Mouse (Mus musculus): ENCODE results near the gene Gm5134. TPM values are rescaled to one million over a fixed set of nuclear protein-coding genes. Genes with fewer than 3 reads are reported as not detected.

Gene Gm5134
- under 1 TPM; 0.14 TPM for total RNA-seq (2021)
- long read RNA-seq, experiment 1 = 0 reads
- long read RNA-seq, experiment 2 = 0 reads

DNA sequence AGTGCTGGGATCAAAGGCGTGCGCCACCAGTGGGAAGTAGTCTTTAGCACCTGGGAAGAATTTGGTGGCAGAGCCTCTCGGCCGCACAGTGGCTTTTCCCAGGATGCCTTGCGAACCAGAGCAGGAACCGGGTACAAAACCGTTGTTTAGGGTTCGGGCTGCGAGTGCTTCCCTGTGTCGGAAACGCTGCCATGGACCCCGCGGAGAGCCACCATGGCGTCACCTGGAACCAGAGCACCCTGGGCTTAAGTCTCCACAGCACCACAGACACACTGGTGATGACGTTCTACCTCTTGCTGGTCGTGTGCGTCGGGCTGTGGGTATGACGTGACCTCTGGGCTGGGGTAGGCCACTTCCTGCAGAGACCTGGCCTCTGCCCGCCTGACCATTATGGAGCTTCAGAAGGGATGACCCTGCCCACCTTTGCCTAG, at the start of gene Gm5134:
Gene Gm5134, plus strand, starts transcription at position 134 of the 431 bp plus-strand sequence.
- DNase-seq (ENCODE audit: low spot score in 2 of 2) = no peak

DNA sequence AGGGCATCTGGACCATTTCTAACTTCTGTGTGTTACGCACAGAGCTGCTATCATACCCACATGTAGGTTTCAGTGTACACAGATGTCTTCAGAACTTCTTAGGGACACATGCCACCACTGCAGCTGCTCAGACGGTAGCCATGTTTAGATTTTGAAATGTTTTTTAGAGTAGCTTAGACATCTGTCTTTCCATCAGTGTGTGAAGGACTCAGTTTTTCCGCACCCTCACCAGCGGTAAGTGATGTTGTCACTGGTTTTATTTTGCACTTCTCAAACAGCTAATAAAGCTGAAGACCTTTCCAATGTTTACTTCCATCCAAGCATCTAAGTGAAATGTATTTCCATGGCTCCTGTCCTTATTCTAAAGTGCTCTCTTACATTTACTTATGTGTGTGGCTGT, 47.4 kb upstream of the Gm5134 start:
- DNase-seq (ENCODE audit: low spot score in 2 of 2) = no peak

DNA sequence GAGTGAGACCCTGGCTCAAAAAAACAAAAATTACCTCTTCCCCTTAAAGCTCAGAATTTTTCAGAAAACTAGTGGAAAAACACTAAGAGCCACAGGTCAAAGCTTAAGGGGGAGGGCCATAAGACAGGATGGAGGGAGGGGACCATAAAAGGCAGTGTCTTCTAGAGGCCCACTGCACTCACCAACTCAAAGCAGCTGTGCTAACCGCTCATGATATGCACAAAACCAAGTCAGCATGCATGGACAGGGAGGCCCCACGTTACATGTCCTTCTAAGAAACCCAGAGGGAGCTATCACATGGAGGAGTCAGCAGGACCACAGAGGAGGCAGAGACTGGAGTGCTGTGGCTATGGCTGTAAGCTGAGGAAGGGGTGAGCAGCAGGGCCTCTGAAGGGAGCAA, 43.6 kb upstream of the Gm5134 start:
- DNase-seq (ENCODE audit: low spot score in 2 of 2) = no peak

DNA sequence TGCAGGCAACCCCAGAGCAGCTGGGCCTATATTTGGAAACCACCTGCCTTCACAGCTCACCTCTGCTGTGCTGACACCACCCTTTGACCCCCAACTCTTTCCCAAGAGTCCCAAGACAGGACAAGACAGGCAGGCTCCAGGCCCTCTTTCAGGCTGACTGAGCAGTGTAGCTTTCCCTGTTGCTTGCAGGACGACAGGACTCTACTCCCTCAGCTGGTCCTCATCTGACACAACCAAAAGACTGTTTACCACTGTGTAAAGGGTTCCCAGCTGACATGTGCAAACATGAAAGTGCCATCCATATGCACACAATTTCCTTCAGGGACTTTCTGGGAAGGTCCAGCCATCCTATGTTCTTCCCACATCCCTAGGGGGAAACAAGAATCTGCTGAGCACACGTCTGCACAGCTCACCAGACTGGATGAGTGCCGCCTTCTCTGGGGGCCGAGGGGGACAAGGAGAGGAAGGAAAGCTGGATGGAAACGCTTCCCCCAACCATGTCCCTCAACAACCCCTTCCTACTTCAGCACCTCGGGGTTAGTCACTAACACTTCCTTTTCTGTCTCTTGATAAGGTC, 41.2 kb upstream of the Gm5134 start:
- DNase-seq (ENCODE audit: low spot score in 2 of 2) = no peak

DNA sequence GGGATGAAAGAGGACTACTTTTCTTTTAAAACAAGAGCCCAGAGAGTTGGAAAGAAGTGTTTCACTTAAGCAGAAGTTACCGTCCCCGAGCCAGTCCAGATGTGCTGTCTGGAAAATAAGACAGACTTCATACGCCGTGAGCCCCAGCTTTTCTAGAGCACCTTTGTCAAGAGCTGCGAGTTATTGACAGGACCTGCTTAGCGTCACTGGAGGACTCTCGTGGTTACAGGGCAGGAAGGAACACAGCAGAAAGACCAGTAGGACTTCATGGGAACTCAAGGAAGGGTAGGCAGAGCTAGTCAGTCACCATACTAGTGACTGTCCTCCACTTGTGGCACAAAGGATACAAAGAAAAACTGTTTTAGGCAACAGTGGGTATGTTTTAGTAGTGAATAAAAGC, 38.8 kb upstream of the Gm5134 start:
- DNase-seq (ENCODE audit: low spot score in 2 of 2) = no peak

DNA sequence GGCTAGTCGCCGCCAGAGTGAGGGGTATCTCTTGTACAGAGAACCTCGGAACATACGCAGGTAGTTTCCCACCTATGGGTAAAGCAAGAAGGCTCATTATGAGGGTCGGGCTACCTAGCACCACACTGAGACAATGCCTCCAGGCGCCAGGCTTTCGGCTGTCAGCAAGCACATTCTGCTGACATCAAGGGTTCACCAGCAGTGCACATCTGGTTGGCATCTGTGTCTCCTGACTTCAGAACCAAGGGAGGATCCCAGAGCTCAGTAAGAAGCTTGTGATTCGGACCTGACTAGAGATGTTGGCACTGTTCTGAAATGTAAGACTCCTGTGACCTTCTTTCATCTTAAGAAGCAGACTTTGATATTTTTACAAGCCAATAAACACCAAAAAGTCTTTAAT, 37.5 kb upstream of the Gm5134 start:
- no peak for DNase-seq (ENCODE audit: low spot score in 2 of 2)

DNA sequence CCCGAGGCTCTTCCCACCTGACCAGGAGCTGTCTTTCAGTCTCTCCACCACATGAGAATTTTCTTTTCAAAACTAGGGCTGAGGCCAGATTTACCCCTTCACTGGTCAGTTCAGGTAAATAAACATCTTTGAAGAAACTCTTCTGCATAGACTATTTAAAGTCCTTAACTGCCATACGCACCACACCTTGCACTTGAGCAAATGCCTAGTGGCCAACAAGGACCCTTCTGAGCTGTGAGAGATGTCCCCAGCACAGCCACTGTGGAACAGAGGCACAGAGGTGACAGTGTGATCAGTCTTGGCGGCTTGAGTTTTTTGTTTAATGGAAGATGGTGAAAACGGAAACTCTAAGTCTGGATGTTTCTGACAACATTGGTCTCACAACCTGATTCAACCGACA, 35.3 kb upstream of the Gm5134 start:
- no peak for DNase-seq (ENCODE audit: low spot score in 2 of 2)

DNA sequence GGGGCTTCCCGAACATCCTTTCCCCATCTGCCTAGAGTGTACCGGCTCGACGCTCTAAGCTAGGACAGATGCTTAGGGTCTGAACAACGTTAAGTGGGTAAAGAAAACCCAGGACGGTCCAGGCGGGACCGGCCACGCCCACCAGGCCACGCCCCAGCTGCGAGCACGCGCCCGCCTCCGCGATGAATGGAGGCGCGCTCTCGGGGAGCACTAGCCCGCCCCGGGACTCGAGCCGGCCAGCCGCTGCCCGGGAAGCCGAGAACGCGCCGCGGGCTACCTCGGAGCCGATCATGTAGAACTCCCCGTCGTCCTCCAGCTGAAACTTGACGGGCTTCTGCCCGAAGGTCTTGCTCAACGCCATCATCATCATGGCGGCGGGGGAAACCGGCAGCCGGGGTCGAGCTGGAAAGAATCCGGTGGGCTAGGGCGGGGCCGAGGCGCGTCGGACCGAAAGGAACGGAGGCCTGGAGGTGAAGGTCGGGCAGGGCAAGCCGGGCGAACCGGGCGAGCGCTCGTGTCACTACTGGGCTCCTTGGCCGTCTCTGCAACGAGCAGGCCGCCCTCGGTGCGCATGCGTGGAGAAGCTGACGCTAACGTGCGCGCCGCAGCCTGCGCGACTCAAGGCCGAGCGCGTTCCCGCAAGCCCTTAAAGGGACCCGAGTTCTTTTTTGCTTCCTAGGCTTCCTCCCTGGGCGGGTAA, 33.1 kb upstream of the Gm5134 start, which contains the start of gene Smarcb1:
Gene Smarcb1, minus strand, starts transcription at position 592 of the 700 bp plus-strand sequence.
- DNase-seq (ENCODE audit: low spot score in 2 of 2) = peak; percentile 80 to 83

DNA sequence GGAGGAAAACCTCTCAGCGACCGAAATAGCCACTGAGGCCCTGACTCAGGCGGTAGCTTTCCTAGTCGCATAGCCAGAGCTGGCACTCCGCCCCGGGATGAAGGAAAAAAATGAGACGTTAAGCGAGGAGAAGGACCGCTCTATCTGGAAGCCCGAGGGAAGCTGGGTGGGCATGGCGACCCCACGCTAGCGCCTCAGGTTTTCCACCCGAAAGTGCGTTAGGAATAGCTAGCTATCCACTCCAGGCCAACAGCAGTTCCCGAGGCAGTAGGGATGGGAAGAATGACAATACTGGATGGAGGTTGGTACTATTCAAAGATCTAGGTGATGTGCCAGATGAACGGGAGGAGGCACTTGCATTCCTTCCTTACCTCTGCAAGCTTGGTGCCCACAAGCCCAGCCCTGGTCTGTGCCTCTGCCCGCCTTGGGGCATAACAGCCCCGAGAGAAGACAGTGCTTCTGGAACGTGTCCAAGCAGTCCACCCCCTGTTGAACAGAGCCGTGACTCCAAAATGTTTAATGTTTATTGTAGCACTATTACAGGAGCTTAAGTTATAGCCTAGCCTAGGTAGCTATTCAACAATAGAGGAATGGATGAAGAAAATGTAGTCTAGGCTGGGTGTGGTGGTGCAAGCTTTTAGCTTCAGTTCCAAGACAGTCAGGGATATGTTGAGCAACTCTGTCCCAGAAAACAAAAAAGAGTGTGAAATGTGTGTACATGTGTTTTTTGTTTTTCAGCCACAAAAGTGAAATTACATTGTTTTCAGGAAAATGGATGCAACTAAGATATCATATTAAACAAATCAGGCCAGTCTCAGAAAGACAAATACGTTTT, 32.4 kb upstream of the Gm5134 start:
- no peak for DNase-seq (ENCODE audit: low spot score in 2 of 2)

DNA sequence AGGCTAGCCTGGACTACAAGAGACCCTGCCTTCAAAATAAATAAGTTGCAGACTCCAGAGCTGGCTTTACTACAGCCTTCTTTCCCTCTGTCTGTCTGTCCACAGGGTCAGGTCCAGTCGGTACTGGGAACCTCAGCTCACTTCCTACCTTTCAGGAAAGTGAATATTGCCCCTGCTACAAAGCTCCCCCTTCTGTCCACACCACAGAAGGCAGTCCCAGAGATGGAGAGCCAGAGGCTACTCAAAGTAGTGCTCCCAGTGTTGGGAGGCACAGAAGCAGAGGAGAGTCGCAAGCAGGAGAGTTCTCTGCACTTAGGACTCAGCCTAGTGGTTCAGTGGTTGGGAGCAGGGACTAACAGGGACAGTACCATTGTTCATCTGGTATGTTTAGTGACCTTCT, 30.0 kb upstream of the Gm5134 start:
- no peak for DNase-seq (ENCODE audit: low spot score in 2 of 2)

DNA sequence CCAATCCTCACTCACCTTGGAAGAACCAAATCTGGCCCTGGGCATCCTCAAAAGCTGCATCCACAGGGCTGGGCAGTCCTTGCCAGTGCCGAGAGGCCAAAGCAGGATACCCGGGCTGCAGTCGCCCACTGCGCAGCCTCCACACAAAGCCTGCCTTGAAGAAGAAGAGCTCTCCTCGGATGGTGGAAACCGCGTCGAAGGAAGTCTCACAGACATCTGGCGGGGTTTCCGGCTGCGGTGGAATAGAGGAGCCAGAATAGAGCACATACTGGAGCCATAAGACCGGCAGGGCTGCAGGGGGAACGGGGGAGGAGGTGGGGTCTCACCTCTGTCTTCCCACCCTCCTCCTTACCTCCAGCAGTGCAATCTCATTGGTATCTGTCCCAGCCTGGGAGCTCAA, 27.9 kb upstream of the Gm5134 start:
- no peak for DNase-seq (ENCODE audit: low spot score in 2 of 2)

DNA sequence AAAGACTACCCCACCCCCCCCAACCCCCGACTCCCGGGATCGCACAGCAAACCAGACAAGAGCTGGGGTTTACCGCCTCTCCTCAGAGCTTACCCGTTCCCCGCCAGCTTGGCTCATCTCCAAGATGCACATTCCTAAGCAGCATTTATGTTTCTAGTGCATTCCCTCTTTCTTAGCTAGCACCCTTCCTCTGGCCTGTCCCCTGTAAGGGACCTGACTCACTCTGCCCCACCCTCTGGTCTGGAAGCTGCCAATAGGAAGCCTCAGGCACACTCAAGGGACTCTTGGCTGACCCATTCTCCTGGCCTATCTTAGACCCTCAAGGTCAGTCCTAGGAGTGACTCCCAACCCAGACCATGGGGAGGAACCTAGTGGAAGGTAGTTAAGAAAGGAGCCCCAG, 24.0 kb upstream of the Gm5134 start:
- DNase-seq (ENCODE audit: low spot score in 2 of 2) = no peak

DNA sequence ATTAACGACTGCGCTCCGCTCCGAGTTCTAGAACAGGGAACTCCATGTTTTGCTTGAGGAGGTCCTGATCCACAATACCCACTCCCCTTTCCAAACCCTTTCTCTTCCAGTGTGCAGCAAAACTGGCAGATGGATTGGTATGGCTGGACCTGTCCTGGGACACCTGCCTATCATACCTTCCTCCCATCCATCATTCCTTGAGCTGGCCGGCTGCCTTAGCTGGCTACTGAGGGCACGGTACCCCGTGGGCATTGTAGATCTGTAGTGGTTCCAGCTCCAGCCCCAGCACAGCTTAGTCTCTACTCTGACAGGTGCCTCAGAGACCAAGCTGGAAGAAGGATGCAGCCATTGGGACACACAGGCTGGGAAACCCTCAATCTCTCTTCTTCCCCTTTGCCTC, 23.0 kb upstream of the Gm5134 start:
- DNase-seq (ENCODE audit: low spot score in 2 of 2) = no peak

DNA sequence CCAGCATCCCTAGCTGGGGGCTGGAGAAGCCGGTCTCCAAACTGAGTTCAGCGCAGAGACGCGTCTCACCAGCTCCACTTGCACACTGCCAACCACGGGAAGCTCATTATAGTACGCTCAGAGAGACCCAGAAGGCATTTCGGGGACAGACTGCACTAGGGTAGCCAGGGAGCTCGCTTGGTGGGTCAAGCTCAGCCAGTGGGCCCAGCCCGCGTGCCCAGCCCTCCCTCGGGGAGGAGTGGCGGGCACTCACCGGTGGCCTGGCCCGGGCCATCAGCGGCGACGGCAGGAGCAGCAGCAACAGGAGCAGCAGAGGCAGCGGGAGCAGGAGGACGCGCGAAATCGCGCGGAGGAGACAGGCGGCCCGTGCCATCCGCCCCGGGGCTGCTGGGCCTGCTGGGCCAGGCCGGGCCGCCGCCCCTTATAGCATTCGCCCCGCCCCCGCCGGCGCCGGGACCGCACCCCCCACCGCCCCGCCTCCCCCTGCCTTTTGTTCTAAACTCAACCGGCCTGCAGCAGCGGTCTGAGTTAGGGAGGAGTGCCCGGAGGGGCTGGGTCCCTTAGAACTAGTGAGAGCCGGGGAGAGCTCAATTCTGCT, 22.1 kb upstream of the Gm5134 start:
- DNase-seq (ENCODE audit: low spot score in 2 of 2) = peak in 1 of 2 experiments; percentile 28

DNA sequence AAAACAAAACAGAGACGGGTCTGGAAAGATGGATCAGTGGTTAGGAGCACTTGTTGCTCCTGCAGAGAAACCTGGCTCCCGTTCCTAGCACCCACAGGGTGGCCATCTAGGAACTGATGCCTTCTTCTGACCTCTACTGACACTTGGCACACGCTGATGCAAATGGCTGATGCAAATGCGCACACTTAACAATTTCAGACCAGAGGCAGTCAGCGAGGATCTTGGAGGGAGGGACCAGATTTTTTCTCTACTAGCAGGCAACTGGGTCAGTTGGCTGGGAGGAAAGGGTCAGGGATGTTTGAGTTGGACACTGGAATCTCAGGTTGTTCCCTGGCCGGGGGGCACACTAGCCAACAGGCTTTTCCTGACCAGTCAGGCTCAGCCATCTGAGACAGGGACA, 21.4 kb upstream of the Gm5134 start, which contains the start of gene Chchd10:
Gene Chchd10, plus strand, starts transcription at position 240 of the 400 bp plus-strand sequence.
- DNase-seq (ENCODE audit: low spot score in 2 of 2) = no peak

DNA sequence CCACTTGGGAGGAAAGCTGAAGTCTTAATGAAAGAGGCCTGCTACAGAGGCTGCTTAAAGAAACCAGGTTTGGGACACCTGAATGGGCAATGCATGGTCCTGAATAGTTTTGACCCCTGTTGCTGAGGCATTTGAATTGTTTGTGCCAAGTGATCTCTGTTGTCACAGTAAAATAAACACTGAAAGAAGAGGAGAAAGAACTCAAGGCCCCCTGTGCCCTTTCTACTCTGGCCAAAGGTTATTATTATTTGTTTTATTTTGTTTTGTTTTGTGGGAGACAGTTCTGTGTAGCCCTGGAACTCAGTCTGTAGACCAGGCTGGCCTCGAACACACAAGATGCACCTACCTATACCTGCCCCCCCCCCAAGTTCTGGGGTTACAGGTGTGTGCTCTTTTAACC, 19.3 kb upstream of the Gm5134 start:
- DNase-seq (ENCODE audit: low spot score in 2 of 2) = no peak

DNA sequence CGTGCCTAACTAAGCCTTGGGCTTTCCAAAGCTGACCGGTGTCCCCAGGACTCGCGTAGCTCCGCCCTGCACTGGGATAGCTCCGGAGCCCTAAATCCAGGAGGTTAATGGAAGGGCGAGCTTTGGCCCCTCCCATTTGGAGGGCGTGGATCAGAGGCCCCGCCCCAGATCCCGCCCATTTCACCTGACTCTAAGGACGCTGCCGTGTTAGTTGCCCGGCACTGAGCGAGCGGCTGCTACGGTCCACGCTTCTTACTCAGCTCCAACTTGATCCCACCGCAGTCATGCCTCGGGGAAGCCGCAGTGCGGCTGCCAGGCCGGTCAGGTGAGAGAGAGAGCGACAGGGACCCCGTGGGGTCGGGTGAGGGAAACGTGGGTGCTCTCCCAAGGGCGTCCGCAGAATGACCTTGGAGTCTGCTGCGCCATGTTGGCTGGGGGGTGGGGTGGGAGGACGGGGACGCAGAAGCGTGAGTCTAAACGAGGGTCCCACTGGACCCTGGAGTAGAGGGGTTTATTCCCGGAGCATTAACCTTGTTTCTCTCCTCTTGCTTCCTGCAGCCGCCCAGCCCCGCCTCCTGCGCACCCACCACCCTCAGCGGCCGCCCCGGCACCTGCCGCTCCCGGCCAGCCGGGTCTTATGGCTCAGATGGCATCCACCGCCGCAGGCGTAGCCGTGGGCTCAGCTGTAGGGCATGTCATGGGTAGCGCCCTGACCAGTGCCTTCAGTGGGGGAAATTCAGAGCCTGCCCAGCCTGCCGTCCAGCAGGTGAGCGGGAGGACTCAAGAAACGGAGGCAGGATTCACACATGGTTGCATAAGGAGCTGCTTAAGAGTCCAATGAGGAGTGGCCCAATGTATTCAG, 18.4 kb upstream of the Gm5134 start, which contains the start of gene Mmp11:
Gene Mmp11, minus strand, starts transcription at position 817 of the 862 bp plus-strand sequence.
- DNase-seq (ENCODE audit: low spot score in 2 of 2) = peak; percentile 33 to 64

DNA sequence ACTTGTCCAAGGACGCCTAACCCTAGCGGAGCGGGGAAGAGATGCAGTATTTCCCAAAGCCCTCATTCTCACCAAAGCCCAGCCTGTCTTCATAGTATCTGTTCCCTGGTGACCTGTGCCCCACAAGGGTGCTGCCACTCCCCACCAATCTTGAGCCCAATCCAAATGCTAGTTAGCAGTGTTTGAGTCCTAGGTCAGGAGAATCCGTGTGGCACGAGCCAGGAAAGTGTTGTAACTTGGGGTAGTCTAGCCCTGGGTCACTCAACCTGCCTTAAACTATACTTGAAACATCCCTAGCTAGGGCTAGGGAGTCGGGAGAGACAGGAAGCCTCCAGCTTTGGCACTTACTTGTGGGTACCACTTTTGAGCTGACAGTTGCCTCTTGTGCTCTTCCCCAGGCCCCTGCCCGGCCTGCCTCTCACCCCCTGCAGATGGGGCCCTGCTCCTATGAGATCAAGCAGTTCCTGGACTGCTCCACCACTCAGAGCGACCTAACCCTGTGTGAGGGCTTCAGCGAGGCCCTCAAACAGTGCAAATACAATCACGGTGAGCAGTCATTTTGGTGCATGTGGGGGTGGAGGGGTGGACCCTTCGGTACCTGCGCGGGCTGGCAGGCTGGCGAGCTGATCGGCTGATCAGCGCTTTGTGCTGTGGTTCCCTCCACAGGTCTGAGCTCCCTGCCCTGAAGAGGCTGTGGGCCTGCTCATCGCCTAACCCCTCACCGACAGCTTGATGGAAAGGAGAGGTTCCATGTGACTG, 17.2 kb upstream of the Gm5134 start:
- no peak for DNase-seq (ENCODE audit: low spot score in 2 of 2)

DNA sequence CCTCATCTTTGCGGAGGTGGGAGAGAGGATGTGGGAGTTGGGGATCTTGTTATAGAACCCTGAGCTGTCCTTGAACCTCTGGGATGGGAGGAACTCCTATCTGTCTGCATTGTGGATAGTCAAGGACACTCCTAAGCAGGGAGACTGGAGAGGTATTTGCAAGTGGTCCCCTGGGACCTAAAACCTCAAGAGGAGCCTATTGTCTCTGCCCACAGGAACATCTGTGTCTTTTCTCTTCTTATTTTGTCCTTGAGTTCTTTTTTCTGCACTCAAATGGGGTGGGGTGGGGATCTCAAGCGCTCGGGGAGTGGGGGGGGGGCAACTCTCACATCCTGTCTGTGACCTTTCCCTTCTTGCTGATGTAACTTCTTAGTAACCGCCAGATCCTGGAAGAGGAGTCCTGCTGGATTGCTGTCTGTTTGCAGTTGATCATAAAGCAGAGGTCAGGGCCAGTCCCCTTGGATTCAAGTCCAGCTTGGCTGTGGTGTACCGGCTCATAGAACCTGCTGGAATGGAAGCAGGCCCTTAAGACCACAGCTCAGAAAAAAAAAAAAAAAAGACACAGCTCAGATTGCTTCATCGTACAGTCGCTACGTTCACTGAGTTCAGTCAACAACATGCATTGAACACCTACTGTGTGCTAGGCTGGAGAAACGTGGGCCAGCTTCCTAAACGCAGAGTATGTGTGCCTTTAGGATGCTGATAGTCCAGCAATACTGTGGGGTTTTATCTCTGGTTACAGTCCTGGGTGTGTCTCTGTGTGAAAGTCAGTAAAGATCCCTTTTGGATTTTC, 16.3 kb upstream of the Gm5134 start:
- no peak for DNase-seq (ENCODE audit: low spot score in 2 of 2)

All from adrenal gland, postnatal 4 days (tissue).